Mouse (Mus musculus) myocyte (in vitro differentiated cells): ENCODE measurements around the gene Gm17535.
"Not testable (repeated sequence)": the region's sequence is repeated elsewhere in the genome, so short reads cannot be mapped to it uniquely, and the experiment has no call there.

ENCODE experiments used
- MAX ChIP-seq: IDR thresholded peaks from one replicate; pipeline ENCODE4 v1.6.1; 2011; ENCODE audit warnings: low read depth, mild to moderate bottlenecking, control low read depth
- POLR2A ChIP-seq: IDR thresholded peaks from one replicate; pipeline ENCODE4 v1.6.1; 2011; ENCODE audit warnings: low read depth, mild to moderate bottlenecking, control low read depth, moderate library complexity; ENCODE audit not compliant: insufficient read length
- POLR2AphosphoS2 ChIP-seq: IDR thresholded peaks from one replicate; pipeline ENCODE4 v1.6.1; 2011; ENCODE audit warnings: low read depth, control low read depth; ENCODE audit not compliant: insufficient read length

DNA sequence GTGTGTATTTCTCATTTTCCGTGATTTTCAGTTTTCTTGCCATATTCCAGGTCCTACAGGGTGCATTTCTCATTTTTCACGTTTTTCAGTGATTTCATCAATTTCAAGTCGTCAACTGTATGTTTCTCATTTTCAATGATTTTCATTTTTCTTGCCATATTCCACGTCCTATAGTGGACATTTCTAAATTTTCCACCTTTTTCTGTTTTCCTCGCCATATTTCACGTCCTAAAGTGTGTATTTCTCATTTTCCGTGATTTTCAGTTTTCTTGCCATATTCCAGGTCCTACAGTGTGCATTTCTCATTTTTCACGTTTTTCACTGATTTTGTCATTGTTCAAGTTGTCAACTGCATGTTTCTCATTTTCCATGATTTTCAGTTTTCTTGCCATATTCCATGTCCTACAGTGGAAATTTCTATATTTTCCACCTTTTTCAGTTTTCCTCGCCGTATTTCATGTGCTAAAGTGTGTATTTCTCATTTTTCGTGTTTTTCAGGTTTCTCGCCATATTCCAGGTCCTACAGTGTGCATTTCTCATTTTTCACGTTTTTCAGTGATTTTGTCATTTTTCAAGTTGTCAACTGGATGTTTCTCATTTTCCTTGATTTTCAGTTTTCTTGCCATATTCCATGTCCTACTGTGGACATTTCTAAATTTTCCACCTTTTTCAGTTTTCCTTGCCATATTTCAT, 11.9 kb upstream of the Gm17535 start:
- TF ChIP-seq POLR2A, POLR2AphosphoS2, MAX: not testable (repeated sequence)
